Mouse (Mus musculus): ENCODE results near the gene Fgf10. TPM values are rescaled to one million over a fixed set of nuclear protein-coding genes. Genes with fewer than 3 reads are reported as not detected.

Gene Fgf10
- total and polyA plus RNA-seq, 3 experiments: not detected

DNA sequence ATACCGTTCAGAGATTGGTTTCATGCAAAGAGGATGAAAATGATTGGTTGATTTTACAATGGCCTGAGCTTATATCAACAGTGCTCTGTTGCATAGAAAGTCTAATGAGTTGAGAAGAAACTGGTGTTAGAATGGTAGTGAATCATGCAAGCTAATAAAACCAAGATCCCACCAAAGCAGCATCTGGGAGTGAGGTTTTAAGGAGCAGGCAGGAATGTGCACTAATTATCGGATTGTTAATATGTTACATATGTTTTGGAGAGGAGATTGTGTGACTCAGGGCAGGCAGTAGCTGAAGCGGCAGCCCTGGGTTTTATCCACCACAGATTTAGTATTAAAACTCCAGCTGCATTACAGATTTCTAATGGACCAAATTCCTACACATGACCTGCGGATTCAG is 76.8 kb downstream of the Fgf10 start:
- TF ChIP-seq CHD2 (IDR thresholded peaks at IDR 0.05; ENCODE audit: low read length) (no peak), KAT2A (IDR thresholded peaks at IDR 0.05; ENCODE audit: insufficient replicate concordance, low read length) (no peak), ELF1 (IDR thresholded peaks at IDR 0.05; ENCODE audit: low read depth, low read length) (no peak), ZNF384 (IDR thresholded peaks at IDR 0.05; ENCODE audit: low read depth, low read length) (no peak), NRF1 (IDR thresholded peaks at IDR 0.05; ENCODE audit: low read depth, low read length) (no peak), GABPA (IDR thresholded peaks at IDR 0.05; ENCODE audit: insufficient replicate concordance, low read depth, low read length) (no peak), ZMIZ1 (IDR thresholded peaks at IDR 0.05; ENCODE audit: low read depth, low read length) (no peak)
- H3K36me3 ChIP-seq (replicated peaks in 1 of 2; ENCODE audit: control insufficient read depth in 1 of 2, insufficient read depth in 1 of 2, low read length in 1 of 2): no peaks in the 10 kb centered on the region
- H3K79me2 ChIP-seq (replicated peaks; ENCODE audit: control insufficient read depth, extremely low read depth, insufficient read depth, poor library complexity, severe bottlenecking): no peaks in the 10 kb centered on the region
- H3K27me3 ChIP-seq (replicated peaks): no peaks in the 10 kb centered on the region
- no peaks in the 10 kb centered on the region for H3K9me3 ChIP-seq (replicated peaks; ENCODE audit: low read length)
- H3K27ac ChIP-seq (ENCODE audit: insufficient read depth, low read depth): no peak overlapping the region
- H3K9ac ChIP-seq (ENCODE audit: insufficient read depth, low read depth): no peak overlapping the region
- H3K4me2 ChIP-seq (ENCODE audit: insufficient read depth, low read depth, poor library complexity, severe bottlenecking): no peak overlapping the region
- no peaks in the 10 kb centered on the region for H3K4me1 ChIP-seq (ENCODE audit: control insufficient read depth in 1 of 2, insufficient read depth in 2 of 2)
- in situ Hi-C loops (cut with MboI; ENCODE audit: low pct_ligation_motif_present, low pct_unique_long_range_greater_than_20kb, low sequenced_read_pairs): no loop called here
- no peak for DNase-seq (ENCODE audit: extremely low read depth)
- dilution Hi-C loops (cut with MboI; ENCODE audit: extremely low pct_ligation_motif_present, extremely low pct_unique_long_range_greater_than_20kb, low sequenced_read_pairs): no loop called here
- H3K4me3 ChIP-seq (replicated peaks in 1 of 3; ENCODE audit: low read depth in 2 of 3, low read length in 2 of 3, poor library complexity in 1 of 3): no peak overlapping the region

DNA sequence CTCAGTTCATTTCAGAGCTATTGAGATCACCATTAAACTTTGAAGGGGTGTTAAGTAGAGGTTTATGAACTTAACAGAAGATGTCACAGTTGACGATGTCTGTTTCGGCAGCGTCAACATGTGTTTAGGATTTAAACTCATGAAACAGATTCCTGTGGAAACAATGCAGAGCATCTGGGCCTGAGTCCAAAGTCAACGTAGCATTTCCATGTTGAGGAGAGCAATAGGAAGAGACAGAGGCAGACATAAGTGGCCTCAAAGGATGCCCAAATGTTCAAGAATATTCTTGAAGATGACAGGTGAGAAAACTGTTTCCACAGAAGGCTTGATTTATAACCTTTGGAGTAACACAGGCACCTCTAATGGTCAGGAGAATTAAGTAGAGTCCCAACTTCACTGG is 84.4 kb downstream of the Fgf10 start:
- dilution Hi-C loops (cut with MboI; ENCODE audit: extremely low pct_ligation_motif_present, extremely low pct_unique_long_range_greater_than_20kb, low sequenced_read_pairs) (no loop called here), in situ Hi-C loops (cut with MboI; ENCODE audit: low pct_ligation_motif_present, low pct_unique_long_range_greater_than_20kb, low sequenced_read_pairs) (no loop called here)
- Histone ChIP-seq H3K9ac (ENCODE audit: insufficient read depth, low read depth) (no peak overlapping the region), H3K79me2 (replicated peaks; ENCODE audit: control insufficient read depth, extremely low read depth, insufficient read depth, poor library complexity, severe bottlenecking) (no peaks in the 10 kb centered on the region), H3K27ac (ENCODE audit: insufficient read depth, low read depth) (no peak overlapping the region), H3K4me3 (replicated peaks in 1 of 3; ENCODE audit: low read depth in 2 of 3, low read length in 2 of 3, poor library complexity in 1 of 3) (no peak overlapping the region), H3K27me3 (replicated peaks) (no peaks in the 10 kb centered on the region), H3K9me3 (replicated peaks; ENCODE audit: low read length) (no peaks in the 10 kb centered on the region), H3K36me3 (replicated peaks in 1 of 2; ENCODE audit: control insufficient read depth in 1 of 2, insufficient read depth in 1 of 2, low read length in 1 of 2) (no peaks in the 10 kb centered on the region), H3K4me2 (ENCODE audit: insufficient read depth, low read depth, poor library complexity, severe bottlenecking) (no peak overlapping the region), H3K4me1 (ENCODE audit: control insufficient read depth in 1 of 2, insufficient read depth in 2 of 2) (peaks cover 4 to 6% of the 10 kb centered on the region in 2 experiments)
- TF ChIP-seq CHD2 (IDR thresholded peaks at IDR 0.05; ENCODE audit: low read length) (no peak), TBP (conservative IDR thresholded peaks at IDR 0.05; ENCODE audit: low read depth, low read length) (no peak), ETS1 (conservative IDR thresholded peaks at IDR 0.05; ENCODE audit: low read depth, low read length) (no peak), MYC (IDR thresholded peaks at IDR 0.05; ENCODE audit: low read depth, low read length) (no peak), HCFC1 (IDR thresholded peaks at IDR 0.05; ENCODE audit: low read depth, low read length) (no peak)
- DNase-seq (ENCODE audit: extremely low read depth): no peak

DNA sequence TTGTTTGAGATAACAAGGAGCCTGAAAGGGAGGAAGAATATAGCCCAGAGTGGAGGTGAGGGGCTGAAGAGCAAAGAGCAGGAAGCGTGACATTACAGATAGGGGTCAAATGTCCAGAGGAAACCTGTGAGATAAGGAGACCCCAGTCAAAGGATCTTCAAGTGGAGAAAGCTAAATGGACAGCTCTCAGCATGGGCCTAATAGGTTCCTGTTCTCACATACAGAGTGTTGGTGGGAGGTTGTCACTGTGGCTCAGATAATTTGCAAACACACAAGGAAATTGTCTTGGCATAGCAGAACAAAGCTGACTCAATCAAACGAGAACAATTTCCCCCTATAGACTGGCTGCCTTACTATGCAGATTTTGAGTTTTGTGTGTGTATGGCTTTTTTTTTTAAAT is 89.4 kb downstream of the Fgf10 start:
- Histone ChIP-seq H3K9ac (ENCODE audit: insufficient read depth, low read depth) (no peak overlapping the region), H3K4me1 (ENCODE audit: control insufficient read depth in 1 of 2, insufficient read depth in 2 of 2) (peaks cover 5 to 6% of the 10 kb centered on the region in 2 experiments), H3K9me3 (replicated peaks; ENCODE audit: low read length) (no peaks in the 10 kb centered on the region), H3K4me2 (ENCODE audit: insufficient read depth, low read depth, poor library complexity, severe bottlenecking) (no peak overlapping the region), H3K27ac (ENCODE audit: insufficient read depth, low read depth) (no peak overlapping the region), H3K36me3 (replicated peaks in 1 of 2; ENCODE audit: control insufficient read depth in 1 of 2, insufficient read depth in 1 of 2, low read length in 1 of 2) (no peaks in the 10 kb centered on the region), H3K27me3 (replicated peaks) (no peaks in the 10 kb centered on the region), H3K4me3 (replicated peaks in 1 of 3; ENCODE audit: low read depth in 2 of 3, low read length in 2 of 3, poor library complexity in 1 of 3) (no peak overlapping the region), H3K79me2 (replicated peaks; ENCODE audit: control insufficient read depth, extremely low read depth, insufficient read depth, poor library complexity, severe bottlenecking) (no peaks in the 10 kb centered on the region)
- TF ChIP-seq HCFC1 (IDR thresholded peaks at IDR 0.05; ENCODE audit: low read depth, low read length) (no peak), KAT2A (IDR thresholded peaks at IDR 0.05; ENCODE audit: insufficient replicate concordance, low read length) (no peak), RAD21 (IDR thresholded peaks at IDR 0.05; ENCODE audit: low read depth, low read length) (no peak), MXI1 (IDR thresholded peaks at IDR 0.05; ENCODE audit: low read depth, low read length) (no peak), TCF12 (IDR thresholded peaks at IDR 0.05; ENCODE audit: low read depth, low read length) (no peak), ELF1 (IDR thresholded peaks at IDR 0.05; ENCODE audit: low read depth, low read length) (no peak), CHD1 (IDR thresholded peaks at IDR 0.05; ENCODE audit: low read depth, low read length) (no peak), NELFE (IDR thresholded peaks at IDR 0.05; ENCODE audit: low read depth, low read length) (no peak), TBP (conservative IDR thresholded peaks at IDR 0.05; ENCODE audit: low read depth, low read length) (no peak), ETS1 (conservative IDR thresholded peaks at IDR 0.05; ENCODE audit: low read depth, low read length) (no peak)
- dilution Hi-C loops (cut with MboI; ENCODE audit: extremely low pct_ligation_motif_present, extremely low pct_unique_long_range_greater_than_20kb, low sequenced_read_pairs) (no loop called here), in situ Hi-C loops (cut with MboI; ENCODE audit: low pct_ligation_motif_present, low pct_unique_long_range_greater_than_20kb, low sequenced_read_pairs) (no loop called here)
- peak; percentile 18 for DNase-seq (ENCODE audit: extremely low read depth)

Data from CH12.LX (cell line).